Mouse (Mus musculus): Measurements from ENCODE around the gene Sec31b. TPM values are rescaled to one million over a fixed set of nuclear protein-coding genes. Genes with fewer than 3 reads are reported as not detected.
A peak's percentile ranks its signal among the peaks of the same experiment; 100 is the strongest.

The Sec31b gene
- polyA plus RNA-seq, 1 experiment from 2014 or later: 0.36 TPM

- H3K9me3 ChIP-seq (ENCODE audit: control insufficient read depth, low read depth, low read length): no peaks in the 10 kb centered on the region
- H3K36me3 ChIP-seq (ENCODE audit: control insufficient read depth, insufficient read depth, low read length): peaks cover 46% of the 10 kb centered on the region
- H3K27ac ChIP-seq (ENCODE audit: low read length): no peak within 1 kb of the TSS
- 98% methylated on average over 4 of the region's 4 CpGs for WGBS
- no peak within 1 kb of the TSS for H3K4me3 ChIP-seq (ENCODE audit: low read depth, low read length)
- no peak within 1 kb of the TSS for H3K9ac ChIP-seq (replicated peaks; ENCODE audit: low read depth, low read length)
- peaks cover 7% of the 10 kb centered on the region; the same call in 1 of the 2 replicates for H3K4me1 ChIP-seq (ENCODE audit: control insufficient read depth, insufficient read depth, low read length)
- no peaks in the 10 kb centered on the region for H3K27me3 ChIP-seq (ENCODE audit: control insufficient read depth, insufficient read depth, low read length)
- no peak for ATAC-seq (ENCODE audit: insufficient number of reproducible peaks, insufficient read depth, low FRiP score, low read depth)
- H3K4me2 ChIP-seq (replicated peaks; ENCODE audit: low read depth, low read length): no peak within 1 kb of the TSS
Observed at GRCm38 (mm10) chr19:44552731-44553130, 7.1 kb upstream of the Sec31b start, which contains the start of gene Gm20538. Gene Gm20538 (minus strand): TSS chr19:44552831.

DNA sequence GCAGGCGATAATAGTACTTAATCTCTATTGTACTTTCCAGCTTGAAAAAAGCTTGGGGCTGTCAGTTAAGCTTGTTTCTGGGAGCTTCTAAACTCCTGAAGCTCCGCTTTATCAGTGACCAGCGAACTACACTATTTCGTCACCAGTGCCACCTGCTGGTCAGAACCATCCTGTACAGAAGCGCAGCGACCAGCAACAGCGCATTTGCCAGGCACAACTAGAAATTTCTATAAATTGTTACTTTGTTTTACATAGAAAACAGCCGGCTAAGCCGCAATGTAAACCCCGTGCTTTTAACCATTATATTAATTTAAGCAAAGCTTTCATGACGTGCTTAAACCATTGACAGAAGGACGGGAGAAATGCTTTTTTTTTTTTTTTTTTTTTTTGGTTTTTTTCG lies 889 bp downstream of the Sec31b start:
- ATAC-seq (ENCODE audit: insufficient number of reproducible peaks, insufficient read depth, low FRiP score, low read depth): no peak
- H3K36me3 ChIP-seq (ENCODE audit: control insufficient read depth, insufficient read depth, low read length): peaks cover 16% of the 10 kb centered on the region; the same call in 1 of the 2 replicates
- peak overlapping the region; percentile 62 for H3K4me2 ChIP-seq (replicated peaks; ENCODE audit: low read depth, low read length)
- H3K9me3 ChIP-seq (ENCODE audit: control insufficient read depth, low read depth, low read length): no peaks in the 10 kb centered on the region; the same call in 1 of the 2 replicates
- H3K27ac ChIP-seq (ENCODE audit: low read length): no peak overlapping the region
- peak overlapping the region; percentile 42; the same call in 1 of the 2 replicates for H3K4me3 ChIP-seq (ENCODE audit: low read depth, low read length)
- H3K9ac ChIP-seq (replicated peaks; ENCODE audit: low read depth, low read length): no peak overlapping the region
- WGBS: 1% methylated on average over 12 of the region's 13 CpGs
- no peaks in the 10 kb centered on the region for H3K27me3 ChIP-seq (ENCODE audit: control insufficient read depth, insufficient read depth, low read length)
- H3K4me1 ChIP-seq (ENCODE audit: control insufficient read depth, insufficient read depth, low read length): no peaks in the 10 kb centered on the region

DNA sequence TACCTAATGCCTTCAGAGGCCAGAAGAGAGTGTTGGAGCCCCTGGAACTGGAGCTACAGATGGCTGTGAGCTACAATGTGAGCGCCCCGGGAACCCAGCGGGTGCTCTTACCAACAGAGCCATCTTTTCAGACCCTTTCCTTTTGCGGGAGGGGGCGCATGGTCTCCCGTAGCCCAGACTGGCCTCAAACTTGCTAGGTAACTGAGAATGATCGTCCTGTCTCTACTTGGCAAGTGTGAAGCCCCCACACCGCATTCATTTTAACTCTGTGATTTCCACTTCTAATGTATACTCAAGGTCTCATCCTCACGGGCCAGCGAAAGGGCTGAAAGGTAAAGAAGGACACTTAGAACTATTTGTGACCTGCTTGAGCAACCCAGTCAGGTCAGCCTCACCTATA lies 1.3 kb downstream of the Sec31b start:
- ATAC-seq (ENCODE audit: insufficient number of reproducible peaks, insufficient read depth, low FRiP score, low read depth): no peak
- no peak overlapping the region for H3K4me2 ChIP-seq (replicated peaks; ENCODE audit: low read depth, low read length)

GRCm38 (mm10) chr19:44542694-44543178 lies 2.9 kb downstream of the Sec31b start:
- no peak for ATAC-seq (ENCODE audit: insufficient number of reproducible peaks, insufficient read depth, low FRiP score, low read depth)
- 83% methylated on average over 8 of the region's 8 CpGs for WGBS
- Histone ChIP-seq H3K27me3 (ENCODE audit: control insufficient read depth, insufficient read depth, low read length) (no peaks in the 10 kb centered on the region), H3K9ac (replicated peaks; ENCODE audit: low read depth, low read length) (no peak overlapping the region), H3K4me3 (ENCODE audit: low read depth, low read length) (no peak overlapping the region), H3K9me3 (ENCODE audit: control insufficient read depth, low read depth, low read length) (no peaks in the 10 kb centered on the region; the same call in 1 of the 2 replicates), H3K36me3 (ENCODE audit: control insufficient read depth, insufficient read depth, low read length) (no peaks in the 10 kb centered on the region), H3K4me2 (replicated peaks; ENCODE audit: low read depth, low read length) (no peak overlapping the region), H3K27ac (ENCODE audit: low read length) (no peak overlapping the region), H3K4me1 (ENCODE audit: control insufficient read depth, insufficient read depth, low read length) (no peaks in the 10 kb centered on the region)

More for the DNA sequence above, 1.3 kb downstream of the Sec31b start:
- Histone ChIP-seq H3K9me3 (ENCODE audit: control insufficient read depth, low read depth, low read length) (no peaks in the 10 kb centered on the region; the same call in 1 of the 2 replicates), H3K4me1 (ENCODE audit: control insufficient read depth, insufficient read depth, low read length) (no peaks in the 10 kb centered on the region), H3K27me3 (ENCODE audit: control insufficient read depth, insufficient read depth, low read length) (no peaks in the 10 kb centered on the region), H3K4me3 (ENCODE audit: low read depth, low read length) (no peak overlapping the region), H3K36me3 (ENCODE audit: control insufficient read depth, insufficient read depth, low read length) (peaks cover 12% of the 10 kb centered on the region; the same call in 1 of the 2 replicates), H3K9ac (replicated peaks; ENCODE audit: low read depth, low read length) (no peak overlapping the region), H3K27ac (ENCODE audit: low read length) (no peak overlapping the region)
- 66% methylated on average over 10 of the region's 10 CpGs for WGBS

GRCm38 (mm10) chr19:44537416-44537815 lies 8.2 kb downstream of the Sec31b start:
- Histone ChIP-seq H3K9me3 (ENCODE audit: control insufficient read depth, low read depth, low read length) (no peaks in the 10 kb centered on the region; the same call in 1 of the 2 replicates), H3K27ac (ENCODE audit: low read length) (no peak overlapping the region), H3K4me2 (replicated peaks; ENCODE audit: low read depth, low read length) (no peak overlapping the region), H3K27me3 (ENCODE audit: control insufficient read depth, insufficient read depth, low read length) (no peaks in the 10 kb centered on the region), H3K36me3 (ENCODE audit: control insufficient read depth, insufficient read depth, low read length) (no peaks in the 10 kb centered on the region), H3K9ac (replicated peaks; ENCODE audit: low read depth, low read length) (no peak overlapping the region), H3K4me3 (ENCODE audit: low read depth, low read length) (no peak overlapping the region), H3K4me1 (ENCODE audit: control insufficient read depth, insufficient read depth, low read length) (no peaks in the 10 kb centered on the region)
- 78% methylated on average over 8 of the region's 8 CpGs for WGBS
- no peak for ATAC-seq (ENCODE audit: insufficient number of reproducible peaks, insufficient read depth, low FRiP score, low read depth)

DNA sequence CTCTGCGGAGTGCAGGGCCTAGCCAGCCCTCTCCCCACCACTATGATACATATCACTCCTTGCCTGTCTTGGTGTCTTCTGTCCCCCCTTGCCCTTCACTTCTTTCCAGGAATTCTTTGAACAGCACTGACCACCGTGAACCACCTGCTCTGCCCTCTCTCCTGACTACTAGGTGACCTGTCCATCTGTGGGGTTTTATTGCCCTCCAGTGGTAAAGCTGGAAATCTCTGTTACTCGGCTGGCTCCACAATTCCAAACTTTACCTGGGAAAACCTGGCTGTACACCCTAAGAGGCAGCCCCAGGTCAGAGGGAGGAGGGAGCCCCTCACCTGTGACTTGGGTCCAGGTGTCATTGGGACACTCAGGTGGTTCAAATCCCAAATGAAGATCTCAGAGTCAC lies 10.3 kb downstream of the Sec31b start:
- 33% methylated on average over 3 of the region's 3 CpGs for WGBS
- Histone ChIP-seq H3K4me3 (ENCODE audit: low read depth, low read length) (no peak overlapping the region), H3K4me2 (replicated peaks; ENCODE audit: low read depth, low read length) (no peak overlapping the region), H3K36me3 (ENCODE audit: control insufficient read depth, insufficient read depth, low read length) (no peaks in the 10 kb centered on the region), H3K27me3 (ENCODE audit: control insufficient read depth, insufficient read depth, low read length) (no peaks in the 10 kb centered on the region), H3K4me1 (ENCODE audit: control insufficient read depth, insufficient read depth, low read length) (no peaks in the 10 kb centered on the region), H3K27ac (ENCODE audit: low read length) (no peak overlapping the region), H3K9ac (replicated peaks; ENCODE audit: low read depth, low read length) (no peak overlapping the region), H3K9me3 (ENCODE audit: control insufficient read depth, low read depth, low read length) (no peaks in the 10 kb centered on the region)
- ATAC-seq (ENCODE audit: insufficient number of reproducible peaks, insufficient read depth, low FRiP score, low read depth): no peak

DNA sequence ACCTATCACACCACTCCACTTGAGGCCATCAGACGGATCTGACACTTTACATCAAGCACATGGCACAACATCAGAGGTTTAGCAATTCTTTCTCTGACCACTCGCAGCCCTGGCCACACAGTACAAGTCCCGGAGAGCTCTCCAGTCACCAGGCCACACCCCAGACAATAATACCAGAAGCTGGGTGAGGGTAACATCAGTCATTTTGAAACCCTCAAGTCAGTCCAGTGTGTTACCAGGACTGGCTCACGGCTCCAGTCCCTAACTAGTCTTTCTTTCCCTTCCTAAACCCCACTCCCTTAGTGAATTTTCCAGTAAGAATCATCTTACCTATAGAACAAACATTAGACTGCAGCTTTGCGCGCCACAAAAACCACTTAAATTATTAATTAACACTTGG lies 15.6 kb downstream of the Sec31b start:
- Histone ChIP-seq H3K27me3 (ENCODE audit: control insufficient read depth, insufficient read depth, low read length) (no peaks in the 10 kb centered on the region), H3K9me3 (ENCODE audit: control insufficient read depth, low read depth, low read length) (no peaks in the 10 kb centered on the region), H3K4me2 (replicated peaks; ENCODE audit: low read depth, low read length) (no peak overlapping the region), H3K36me3 (ENCODE audit: control insufficient read depth, insufficient read depth, low read length) (no peaks in the 10 kb centered on the region), H3K27ac (ENCODE audit: low read length) (no peak overlapping the region), H3K4me3 (ENCODE audit: low read depth, low read length) (no peak overlapping the region), H3K9ac (replicated peaks; ENCODE audit: low read depth, low read length) (no peak overlapping the region), H3K4me1 (ENCODE audit: control insufficient read depth, insufficient read depth, low read length) (no peaks in the 10 kb centered on the region)
- ATAC-seq (ENCODE audit: insufficient number of reproducible peaks, insufficient read depth, low FRiP score, low read depth): no peak
- 76% methylated on average over 6 of the region's 6 CpGs for WGBS

DNA sequence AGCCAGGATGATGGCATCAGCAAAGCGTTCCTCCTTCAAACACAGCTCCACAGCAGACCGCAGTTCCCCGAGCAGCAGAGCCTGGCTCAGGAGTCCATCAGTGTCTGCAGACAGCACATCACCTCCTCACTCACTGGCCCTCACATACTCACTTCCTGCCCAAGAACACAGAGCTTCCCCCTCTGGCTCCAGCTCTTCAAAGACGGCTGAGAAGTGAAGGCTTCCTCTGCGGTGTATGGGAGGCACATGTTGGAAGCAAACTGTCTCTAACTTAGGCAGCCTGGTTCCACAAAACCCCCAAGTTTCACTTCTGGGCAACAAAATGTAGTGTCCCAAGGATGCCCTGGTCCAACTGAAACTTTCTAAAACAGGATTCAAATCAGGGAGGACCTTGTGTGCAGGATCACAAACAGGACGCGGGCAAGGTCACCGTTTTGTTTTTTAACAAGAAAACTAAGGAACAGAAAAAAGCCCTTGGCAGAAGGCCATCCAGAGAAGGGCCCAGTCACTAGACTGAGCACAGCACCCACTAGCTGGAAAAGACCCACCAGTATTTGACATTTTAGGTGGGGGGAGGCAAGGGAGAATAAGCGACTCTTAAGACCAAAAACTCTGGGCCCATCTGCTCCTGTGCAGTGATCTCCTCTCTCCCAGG lies 20.0 kb downstream of the Sec31b start:
- ATAC-seq (ENCODE audit: insufficient number of reproducible peaks, insufficient read depth, low FRiP score, low read depth): no peak
- Histone ChIP-seq H3K4me2 (replicated peaks; ENCODE audit: low read depth, low read length) (no peak overlapping the region), H3K9ac (replicated peaks; ENCODE audit: low read depth, low read length) (no peak overlapping the region), H3K4me1 (ENCODE audit: control insufficient read depth, insufficient read depth, low read length) (no peaks in the 10 kb centered on the region), H3K27ac (ENCODE audit: low read length) (no peak overlapping the region), H3K9me3 (ENCODE audit: control insufficient read depth, low read depth, low read length) (no peaks in the 10 kb centered on the region), H3K4me3 (ENCODE audit: low read depth, low read length) (no peak overlapping the region), H3K27me3 (ENCODE audit: control insufficient read depth, insufficient read depth, low read length) (no peaks in the 10 kb centered on the region), H3K36me3 (ENCODE audit: control insufficient read depth, insufficient read depth, low read length) (no peaks in the 10 kb centered on the region)
- 80% methylated on average over 9 of the region's 9 CpGs for WGBS
